Mouse (Mus musculus): ENCODE data around the gene Ott.
"Not testable (repeated sequence)": the region's sequence is repeated elsewhere in the genome, so short reads cannot be mapped to it uniquely, and the experiment has no call there.

Ott gene

DNA sequence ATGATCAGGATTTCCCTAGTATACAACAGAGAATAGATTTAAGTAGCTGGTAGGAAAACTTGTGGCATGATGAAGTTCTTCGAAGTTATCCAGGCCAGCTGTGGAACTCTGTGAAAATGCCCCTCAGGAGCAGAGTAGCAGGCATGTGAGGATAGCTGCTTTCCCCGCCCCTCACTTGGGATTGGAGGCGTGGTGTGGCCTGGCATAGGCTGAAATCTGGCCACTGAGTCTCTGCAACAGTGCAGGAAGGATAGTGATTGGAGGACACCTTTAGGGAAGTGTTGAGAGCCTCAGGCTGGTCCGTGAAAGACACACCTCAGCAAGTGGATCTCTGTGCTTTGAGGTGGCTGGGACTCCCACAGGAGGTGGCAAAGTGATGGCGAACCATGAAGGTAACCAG, at the start of gene Ott:
Ott (plus strand) TSS at position 301 of the 400 bp plus-strand sequence.
- DNase-seq (ENCODE audit: low read depth, low spot score): not testable (repeated sequence)
